Mouse (Mus musculus) left cerebral cortex, adult 6 months (tissue): Measurements from ENCODE around the gene Casp4. TPM values are rescaled to one million over a fixed set of nuclear protein-coding genes. Genes with fewer than 3 reads are reported as not detected.

Source experiments
- long read RNA-seq, 2 experiments: library from polyadenylated mRNA; unstranded; transcript quantifications; one replicate each; pipeline ENCODE4 v2.0.0; 2019 to 2020
- polyA plus RNA-seq: library from polyadenylated mRNA; unstranded; fragments of <200 nt; fragmentation: Nextera tagmentation; gene quantifications from 2 replicates; pipeline ENCODE4 v1.2.3, GENCODE M21; 2021

Gene Casp4
- polyA plus RNA-seq: 0.30 and 0.42 TPM in 2 replicates
- long read RNA-seq, experiment 1: 0 reads
- long read RNA-seq, experiment 2: 0 reads

GRCm38 (mm10) chr9:5308561-5308960, at the start of gene Casp4:
TSS of gene Casp4 (plus strand) at chr9:5308828.

GRCm38 (mm10) chr9:5298329-5299131, 10.1 kb upstream of the Casp4 start, which contains the start of gene Casp1:
TSS of gene Casp1 (plus strand) at chr9:5298517.

GRCm38 (mm10) chr9:5345291-5345898, 36.8 kb downstream of the Casp4 start, which contains the start of gene Casp12:
TSS of gene Casp12 (plus strand) at chr9:5345430.

Other genes with a start within 250 kb of the Casp4 start
- gene Casp1, start 10.3 kb upstream of the Casp4 start, polyA plus RNA-seq: 3.4 and 4.9 TPM in 2 replicates
- gene Casp12, start 36.6 kb downstream of the Casp4 start, polyA plus RNA-seq: 1.6 and 1.9 TPM in 2 replicates